Mouse (Mus musculus): Measurements from ENCODE around the gene 4930432K21Rik.
A peak's percentile ranks its signal among the peaks of the same experiment; 100 is the strongest.

The 4930432K21Rik gene

GRCm38 (mm10) chr8:84192555-84192954 is 44.7 kb downstream of the 4930432K21Rik start:
- peak; percentile 83 for DNase-seq (ENCODE audit: low read depth)

DNA sequence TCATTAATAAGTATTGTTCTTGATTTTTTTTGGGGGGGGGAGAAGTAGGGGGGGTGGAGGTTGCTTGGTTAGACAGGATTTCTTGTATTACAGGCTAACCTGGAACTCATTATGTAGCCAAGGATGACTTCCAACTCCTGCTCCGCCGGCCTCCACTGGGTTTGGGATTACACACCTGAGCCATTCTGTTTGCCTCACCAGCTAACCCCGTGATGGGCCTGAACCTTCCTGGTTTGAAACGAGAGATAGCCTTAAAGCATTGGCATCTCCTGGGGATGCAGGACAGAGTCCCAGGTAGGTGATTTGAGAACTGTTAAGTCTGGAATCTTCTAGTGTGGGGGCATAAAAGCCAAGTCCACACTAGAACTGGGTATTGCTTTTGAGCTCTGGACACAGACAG is 45.3 kb downstream of the 4930432K21Rik start:
- no peak for DNase-seq (ENCODE audit: low read depth)

DNA sequence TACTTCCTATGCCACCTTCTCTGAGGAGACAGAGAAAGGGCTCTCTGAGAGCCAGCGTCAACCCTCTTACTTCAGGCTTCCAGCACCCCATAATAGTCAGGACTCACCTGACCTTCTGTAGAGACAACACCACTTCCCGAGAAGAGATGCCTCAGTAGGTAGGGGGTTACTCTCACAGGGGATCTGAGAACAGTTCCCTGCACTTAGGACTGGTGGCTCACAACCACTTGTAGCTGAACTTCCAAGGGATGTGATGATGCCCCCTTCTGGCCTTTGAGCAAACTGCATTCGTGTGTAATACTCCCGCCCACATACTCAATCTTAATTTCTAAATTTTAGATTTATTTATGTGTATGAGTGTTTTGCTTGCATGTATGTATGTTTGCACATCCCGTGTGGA is 45.7 kb downstream of the 4930432K21Rik start:
- peak; percentile 79 for DNase-seq (ENCODE audit: low read depth)

- DNase-seq (ENCODE audit: low read depth), result peak; percentile 24
Measured at GRCm38 (mm10) chr8:84194224-84194743, 46.5 kb downstream of the 4930432K21Rik start.

DNA sequence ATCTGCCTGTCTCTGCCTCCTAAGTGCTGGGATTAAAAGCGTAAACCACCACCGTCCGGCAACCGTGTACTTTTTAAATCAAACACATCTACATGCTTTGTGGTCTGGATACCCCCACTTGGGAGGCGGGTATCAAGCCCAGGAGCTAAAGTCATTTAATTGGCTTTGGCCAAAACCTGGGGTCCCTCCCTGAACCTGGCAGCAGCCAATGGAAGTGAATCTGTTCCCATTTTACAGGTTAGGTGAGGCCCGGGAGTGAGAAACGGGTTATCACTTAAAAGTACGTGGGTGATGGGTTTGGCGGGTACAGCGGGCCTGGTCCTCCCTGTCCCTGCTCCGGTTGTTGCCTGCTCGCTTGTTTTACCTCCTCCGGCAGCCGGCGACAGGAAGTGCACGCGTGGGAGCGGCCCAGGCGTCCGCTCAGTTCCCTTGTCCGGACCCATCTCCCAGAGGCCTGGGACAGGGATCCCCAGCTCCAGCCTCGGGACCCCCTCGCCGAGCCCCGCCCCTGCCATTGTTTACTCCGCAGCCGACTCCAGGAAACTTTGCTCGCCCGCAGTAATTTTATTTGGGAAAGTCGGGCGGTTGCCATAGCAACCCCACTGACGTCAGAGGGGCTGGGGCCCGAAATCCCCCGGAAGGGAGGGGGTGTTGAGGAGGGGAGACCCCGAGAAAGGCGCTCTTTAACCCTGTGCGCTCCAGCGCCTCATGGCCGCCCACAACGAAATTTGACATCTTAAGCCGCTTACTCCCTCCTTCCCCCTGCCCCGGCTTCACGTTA is 49.5 kb downstream of the 4930432K21Rik start:
- peak; percentile 95 for DNase-seq (ENCODE audit: low read depth)

- peak; percentile 99 for DNase-seq (ENCODE audit: low read depth)
Measured at GRCm38 (mm10) chr8:84197922-84198774, 50.3 kb downstream of the 4930432K21Rik start.

DNA sequence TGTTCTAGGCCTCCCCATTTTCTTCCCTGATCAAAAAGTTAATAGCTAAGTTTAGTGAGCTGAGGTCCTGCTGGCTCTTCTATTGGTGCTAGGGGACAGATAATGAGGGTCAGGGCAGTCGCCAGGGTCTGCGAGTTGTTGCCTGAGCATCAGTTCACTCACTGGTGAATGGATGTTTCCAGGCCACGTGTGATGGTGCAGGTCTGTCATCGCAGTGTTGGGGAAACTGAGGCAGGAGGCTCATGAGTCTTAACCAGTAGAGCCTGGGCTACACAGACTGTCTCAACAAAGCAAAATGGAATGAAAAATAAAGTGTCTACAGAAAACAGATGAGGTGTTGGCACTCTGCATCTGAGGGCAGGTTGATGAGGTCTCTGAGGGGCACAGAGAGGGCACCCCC is 51.0 kb downstream of the 4930432K21Rik start:
- no peak for DNase-seq (ENCODE audit: low read depth)

- peak; percentile 55 for DNase-seq (ENCODE audit: low read depth)
Measured at GRCm38 (mm10) chr8:84199348-84200125, 51.7 kb downstream of the 4930432K21Rik start.

GRCm38 (mm10) chr8:84200126-84200555 is 52.3 kb downstream of the 4930432K21Rik start:
- peak; percentile 45 for DNase-seq (ENCODE audit: low read depth)

- peak; percentile 64 for DNase-seq (ENCODE audit: low read depth)
Measured at GRCm38 (mm10) chr8:84200652-84201544, 53.1 kb downstream of the 4930432K21Rik start.

- DNase-seq (ENCODE audit: low read depth), result peak; percentile 61
Measured at GRCm38 (mm10) chr8:84201545-84202245, 53.9 kb downstream of the 4930432K21Rik start.

DNA sequence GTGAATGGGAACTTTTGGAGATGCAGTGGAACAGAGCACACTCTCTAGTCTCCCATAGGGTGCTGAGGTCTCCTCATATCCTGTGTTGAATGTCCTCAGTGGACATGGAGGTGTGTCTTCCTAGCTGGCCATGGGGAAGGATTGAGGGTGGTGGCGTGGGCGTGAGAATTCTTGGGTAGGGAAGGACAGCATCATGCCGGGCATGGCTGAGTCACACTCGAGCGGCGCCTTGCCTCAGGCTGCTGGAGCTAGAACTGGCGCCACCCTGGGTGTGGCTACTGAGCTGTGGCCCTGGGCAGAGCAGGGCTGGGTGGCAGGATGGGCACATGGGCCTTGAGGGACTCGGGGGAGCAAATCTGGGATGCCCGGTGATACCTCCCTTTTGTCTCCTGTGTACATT is 54.6 kb downstream of the 4930432K21Rik start:
- peak; percentile 47 for DNase-seq (ENCODE audit: low read depth)

DNA sequence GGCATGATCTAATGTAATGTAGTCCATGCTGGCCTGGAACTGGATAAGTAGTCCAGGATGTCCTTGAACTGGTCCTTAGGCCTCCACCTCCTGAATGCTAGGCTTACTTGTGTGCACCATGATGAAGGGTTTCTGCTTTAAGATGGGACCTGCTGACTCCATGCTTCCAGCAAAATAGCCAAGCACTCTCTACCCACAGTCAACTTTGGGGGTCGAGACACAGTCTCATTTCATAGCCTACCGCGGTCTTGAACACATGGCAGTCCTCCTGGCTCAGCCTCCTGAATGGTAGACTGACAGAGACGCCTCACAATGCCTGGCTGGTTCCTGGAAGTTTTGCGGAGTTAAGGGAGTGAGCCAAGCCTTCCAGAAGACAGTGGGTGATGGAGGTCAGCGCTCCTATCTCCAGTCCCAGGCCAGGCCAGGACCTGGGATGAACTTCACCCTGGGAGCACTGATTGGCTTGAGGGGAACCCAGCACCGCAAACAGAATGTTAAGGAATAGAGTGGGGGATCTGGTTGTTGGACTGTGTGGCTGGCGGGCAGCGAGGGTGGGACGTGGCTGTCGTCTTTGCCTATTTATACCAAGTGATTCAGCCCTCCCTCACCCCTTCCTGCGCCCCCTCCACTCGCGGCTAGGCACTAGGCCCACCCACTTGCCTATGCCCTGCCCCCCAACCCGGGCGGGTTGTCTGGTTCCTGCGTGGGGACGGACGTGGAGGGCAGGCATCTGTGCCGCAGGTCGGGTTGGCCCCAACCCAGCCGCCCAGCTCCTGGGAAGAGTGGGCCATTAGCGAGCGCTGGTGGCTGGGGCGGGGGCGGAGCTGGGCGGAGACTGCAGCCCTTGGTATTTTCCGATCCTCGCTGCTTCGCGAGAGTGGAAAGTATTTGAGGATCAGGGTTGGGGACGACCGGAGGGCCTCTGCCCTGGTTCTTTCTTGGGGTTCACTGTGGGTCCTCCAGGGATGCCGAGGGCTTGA is 55.4 kb downstream of the 4930432K21Rik start:
- peak; percentile 87 for DNase-seq (ENCODE audit: low read depth)

GRCm38 (mm10) chr8:84203975-84204772 is 56.3 kb downstream of the 4930432K21Rik start:
- DNase-seq (ENCODE audit: low read depth), result peak; percentile 71

DNA sequence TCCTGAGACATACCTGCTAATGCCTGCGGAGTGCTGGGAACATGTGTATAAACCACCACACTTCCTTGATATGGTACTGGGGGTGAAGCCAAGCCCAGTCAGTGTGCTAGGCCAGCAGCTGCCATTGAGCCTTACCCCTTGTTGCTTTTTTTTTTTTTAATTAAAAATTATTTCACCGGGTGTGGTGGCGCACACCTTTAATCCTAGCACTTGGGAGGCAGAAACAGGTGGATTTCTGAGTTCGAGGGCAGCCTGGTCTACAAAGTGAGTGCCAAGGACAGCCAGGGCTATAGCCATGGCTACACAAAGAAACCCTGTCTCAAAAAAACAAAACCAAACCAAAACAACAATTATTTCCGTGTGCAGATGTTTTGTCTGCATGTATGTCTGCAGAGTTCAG is 57.2 kb downstream of the 4930432K21Rik start:
- no peak for DNase-seq (ENCODE audit: low read depth)

DNA sequence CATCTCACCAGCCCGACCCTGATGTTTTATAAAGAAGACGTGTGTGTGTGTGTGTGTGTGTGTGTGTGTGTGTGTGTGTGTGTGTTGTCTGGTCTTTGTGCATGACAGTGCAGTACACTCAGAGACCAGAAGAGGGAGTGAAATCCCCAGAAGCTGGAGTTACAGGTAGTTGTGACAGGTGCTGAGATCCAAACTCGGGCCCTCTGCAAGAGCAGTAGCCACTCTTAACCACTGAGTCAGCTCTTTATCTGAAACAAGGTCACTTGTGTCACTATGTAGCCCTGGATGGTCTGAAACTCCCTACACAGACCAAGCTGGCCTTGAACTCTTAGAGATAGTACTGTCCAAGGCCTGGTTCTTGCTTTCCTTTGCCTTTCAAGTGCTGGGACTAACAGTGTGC is 58.8 kb downstream of the 4930432K21Rik start:
- DNase-seq (ENCODE audit: low read depth), result peak; percentile 38

DNA sequence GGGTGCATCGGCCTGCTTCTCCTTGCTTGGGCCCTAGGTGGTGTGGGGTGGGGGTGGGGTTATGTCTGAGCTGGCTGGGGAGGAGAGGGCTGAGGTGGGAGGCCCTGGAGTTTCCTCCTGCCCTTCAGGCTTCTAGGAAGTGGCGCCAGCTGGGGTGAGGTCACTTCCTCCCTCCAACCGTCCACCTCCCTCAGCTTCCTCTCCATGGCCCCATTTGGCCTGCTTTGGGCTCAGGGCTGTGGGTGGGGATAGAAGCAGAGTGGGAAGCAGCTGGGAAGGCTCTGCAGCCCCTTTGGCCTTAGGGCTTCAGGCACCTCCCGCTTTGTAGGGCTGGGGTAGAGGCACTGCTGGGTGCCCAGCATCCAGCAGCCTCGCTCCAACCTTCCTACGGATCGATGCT is 60.0 kb downstream of the 4930432K21Rik start:
- DNase-seq (ENCODE audit: low read depth), result peak; percentile 28
